Mouse (Mus musculus) liver, embryonic 13.5 days (tissue): ENCODE results near the gene Clcnkb. TPM values are rescaled to one million over a fixed set of nuclear protein-coding genes. Genes with fewer than 3 reads are reported as not detected.

Experiments used
- ATAC-seq: fragments of 200-750 bp; cut with Nextera tagmentation; 2 replicates; pipeline ENCODE4 v1.8.0; 2017; ENCODE audit warnings: low read depth, mild to moderate bottlenecking, moderate number of reproducible peaks, moderate library complexity
- DNase-seq: peaks from one replicate; pipeline ENCODE4 v3.0.0; 2022
- H3K27ac ChIP-seq: fragments of 300-500 bp; sonication (generic); 2 replicates; pipeline ENCODE4 v1.5.1; 2015; ENCODE audit warnings: moderate library complexity, mild to moderate bottlenecking, inconsistent platforms
- H3K27me3 ChIP-seq: fragments of 300-500 bp; sonication (generic); 2 replicates; pipeline ENCODE4 v1.6.1; 2015; ENCODE audit warnings: mild to moderate bottlenecking, inconsistent platforms
- H3K36me3 ChIP-seq: fragments of 300-500 bp; sonication (generic); 2 replicates; pipeline ENCODE4 v1.6.1; 2015; ENCODE audit warnings: mild to moderate bottlenecking, inconsistent platforms
- H3K4me1 ChIP-seq: fragments of 300-500 bp; sonication (generic); replicated peaks from 2 replicates; pipeline ENCODE4 v1.6.1; 2015; ENCODE audit warnings: inconsistent platforms
- H3K4me2 ChIP-seq: fragments of 300-500 bp; sonication (generic); 2 replicates; pipeline ENCODE4 v1.6.1; 2015; ENCODE audit warnings: inconsistent platforms, mild to moderate bottlenecking, moderate library complexity
- H3K4me3 ChIP-seq: fragments of 300-500 bp; sonication (generic); replicated peaks from 2 replicates; pipeline ENCODE4 v1.5.1; 2015; ENCODE audit warnings: mild to moderate bottlenecking, inconsistent platforms
- H3K9ac ChIP-seq: fragments of 300-500 bp; sonication (generic); 2 replicates; pipeline ENCODE4 v1.6.1; 2015; ENCODE audit warnings: mild to moderate bottlenecking, inconsistent platforms
- H3K9me3 ChIP-seq: fragments of 300-500 bp; sonication (generic); replicated peaks from 2 replicates; pipeline ENCODE4 v1.6.1; 2016; ENCODE audit warnings: inconsistent platforms
- WGBS: fragments of 180-500 bp; shearing (Covaris S2); methylation state at CpG from one replicate; pipeline ENCODE4 v1.1.7; 2015; ENCODE audit not compliant: insufficient replicate concordance; 5-methylcytosine and 5-hydroxymethylcytosine counted together
- polyA plus RNA-seq: library from polyadenylated mRNA; unstranded; fragments of >200 nt; fragmentation: Nextera tagmentation; extraction: Ambion mirVana; gene quantifications from 2 replicates; pipeline ENCODE4 v1.2.1, GENCODE M21; 2015

The Clcnkb gene
- polyA plus RNA-seq, 1 experiment from 2014 or later, result not detected

DNA sequence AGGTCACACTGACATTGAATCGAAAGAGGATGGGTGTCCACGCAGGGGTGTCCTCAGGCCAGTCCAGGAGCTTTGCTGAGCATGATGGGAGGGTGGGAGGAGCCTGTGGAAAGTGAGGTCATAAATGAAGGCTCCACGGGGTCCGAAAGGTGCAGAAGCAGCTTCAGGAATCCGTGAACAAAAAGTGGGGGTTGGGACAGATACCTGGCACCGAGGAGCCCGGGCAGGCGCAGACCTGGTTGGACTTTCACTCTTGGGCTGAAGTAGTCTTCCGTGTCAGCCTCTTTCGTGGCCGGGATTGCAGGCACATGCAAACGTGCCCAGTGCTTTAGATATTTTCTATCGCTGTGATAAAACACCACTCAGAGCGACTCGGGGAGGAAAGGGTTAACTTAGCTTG lies 15.6 kb downstream of the Clcnkb start:
- no peak overlapping the region for H3K9ac ChIP-seq
- no peak for ATAC-seq
- H3K4me2 ChIP-seq, result no peak overlapping the region
- DNase-seq, result no peak
- no peaks in the 10 kb centered on the region for H3K9me3 ChIP-seq
- peaks cover 21% of the 10 kb centered on the region for H3K27me3 ChIP-seq
- no peaks in the 10 kb centered on the region for H3K36me3 ChIP-seq
- H3K4me3 ChIP-seq, result no peak overlapping the region
- H3K4me1 ChIP-seq, result no peaks in the 10 kb centered on the region
- no peak overlapping the region for H3K27ac ChIP-seq
- WGBS, result 70% methylated on average over 15 of the region's 15 CpGs

DNA sequence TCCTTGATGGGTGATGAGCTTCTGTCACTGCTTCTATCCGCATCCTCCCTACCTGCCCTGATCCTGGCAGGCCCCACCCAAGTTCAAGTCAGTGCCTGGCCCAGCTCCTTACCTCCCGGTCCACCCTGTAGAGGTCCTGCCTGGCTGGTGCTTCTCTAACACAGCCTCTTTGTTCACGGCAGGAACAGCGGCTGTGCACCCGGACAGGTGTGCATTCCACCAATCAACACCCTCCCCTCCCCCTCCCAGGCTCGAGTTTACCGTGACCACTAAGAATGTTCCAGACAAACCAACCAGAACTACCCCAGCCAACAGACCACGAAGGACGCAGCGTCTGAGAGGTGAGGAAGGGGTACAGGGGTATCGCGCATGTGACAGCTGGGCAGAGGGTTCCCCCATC lies 17.3 kb downstream of the Clcnkb start, which contains the start of gene Clcnka:
Gene Clcnka, minus strand, starts transcription at position 180 of the 400 bp plus-strand sequence.
- Histone ChIP-seq H3K4me3 (no peak within 1 kb of the TSS), H3K9ac (no peak within 1 kb of the TSS), H3K9me3 (no peaks in the 10 kb centered on the region), H3K4me1 (no peaks in the 10 kb centered on the region), H3K27ac (no peak within 1 kb of the TSS), H3K4me2 (no peak within 1 kb of the TSS), H3K36me3 (no peaks in the 10 kb centered on the region), H3K27me3 (peaks cover 23% of the 10 kb centered on the region)
- ATAC-seq (no peak), DNase-seq (no peak)
- 56% methylated on average over 12 of the region's 12 CpGs for WGBS

DNA sequence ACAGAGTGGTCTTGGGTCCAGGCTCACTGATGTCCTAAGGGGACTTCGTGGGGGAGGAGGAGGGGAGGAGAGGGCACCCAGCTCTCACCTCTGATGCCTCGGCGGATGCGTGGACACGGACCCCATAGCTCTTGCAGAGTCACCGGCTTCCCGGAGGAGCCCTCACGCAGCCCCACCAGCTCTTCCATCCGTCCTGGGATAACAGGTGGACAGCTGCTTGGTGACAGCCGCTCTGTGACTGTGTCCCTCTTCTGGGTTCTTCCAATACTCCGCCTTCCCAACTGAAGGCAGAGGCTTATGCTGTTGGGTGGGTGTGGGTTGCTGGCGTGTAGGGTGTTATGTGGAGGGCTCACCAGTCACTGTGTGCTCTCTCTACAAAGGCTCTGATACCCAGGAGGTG lies 18.0 kb downstream of the Clcnkb start:
- Histone ChIP-seq H3K36me3 (no peaks in the 10 kb centered on the region), H3K9me3 (no peaks in the 10 kb centered on the region), H3K9ac (no peak overlapping the region), H3K4me1 (no peaks in the 10 kb centered on the region), H3K27me3 (peaks cover 23% of the 10 kb centered on the region), H3K27ac (no peak overlapping the region), H3K4me3 (no peak overlapping the region), H3K4me2 (no peak overlapping the region)
- ATAC-seq, result no peak
- no peak for DNase-seq
- 61% methylated on average over 12 of the region's 12 CpGs for WGBS

DNA sequence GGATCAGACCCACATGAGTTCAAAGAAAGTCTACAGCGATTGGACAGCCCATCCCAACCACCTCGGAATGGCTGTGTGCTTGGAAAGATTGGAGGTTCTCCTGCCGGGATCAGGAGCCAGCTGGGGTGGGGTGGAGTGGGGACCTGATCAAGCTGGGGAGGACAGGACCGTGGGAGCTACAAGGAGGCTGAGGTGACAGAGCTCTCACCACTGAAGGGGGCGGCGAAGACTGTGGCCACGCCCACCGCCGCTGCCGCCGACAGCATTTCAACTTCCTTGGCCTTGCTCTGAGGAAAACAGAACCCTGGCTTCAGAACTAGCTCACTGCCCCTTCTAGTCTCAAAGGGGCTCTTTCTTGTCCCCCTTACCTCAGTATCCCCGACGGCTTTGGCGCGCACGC lies 21.1 kb downstream of the Clcnkb start:
- H3K4me1 ChIP-seq, result no peaks in the 10 kb centered on the region
- H3K36me3 ChIP-seq, result no peaks in the 10 kb centered on the region
- no peaks in the 10 kb centered on the region for H3K9me3 ChIP-seq
- H3K9ac ChIP-seq, result no peak overlapping the region
- ATAC-seq (no peak), DNase-seq (no peak)
- peaks cover 25% of the 10 kb centered on the region for H3K27me3 ChIP-seq
- no peak overlapping the region for H3K4me3 ChIP-seq
- no peak overlapping the region for H3K4me2 ChIP-seq
- H3K27ac ChIP-seq, result no peak overlapping the region
- 15% methylated on average over 16 of the region's 16 CpGs for WGBS

DNA sequence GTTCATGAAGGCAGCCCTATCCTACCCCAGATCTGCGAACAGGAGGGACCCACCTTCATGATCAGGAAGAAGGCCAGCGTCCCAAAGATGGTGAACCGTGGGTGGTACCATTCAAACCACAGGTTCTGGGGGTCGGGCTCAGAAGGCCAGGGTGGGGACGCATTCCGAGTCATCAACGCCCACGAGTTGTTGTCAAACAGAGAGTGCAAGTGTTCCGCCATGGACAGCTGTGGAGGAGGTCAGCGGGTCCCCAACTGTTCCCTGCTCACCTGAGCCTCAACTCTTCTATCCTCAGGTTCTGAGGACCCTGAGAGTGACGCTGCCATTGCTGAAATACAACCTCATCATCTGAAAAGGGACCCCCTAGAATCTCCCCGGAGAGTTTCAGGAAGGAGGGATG lies 24.5 kb downstream of the Clcnkb start:
- WGBS, result 55% methylated on average over 12 of the region's 12 CpGs
- no peak overlapping the region for H3K27ac ChIP-seq

DNA sequence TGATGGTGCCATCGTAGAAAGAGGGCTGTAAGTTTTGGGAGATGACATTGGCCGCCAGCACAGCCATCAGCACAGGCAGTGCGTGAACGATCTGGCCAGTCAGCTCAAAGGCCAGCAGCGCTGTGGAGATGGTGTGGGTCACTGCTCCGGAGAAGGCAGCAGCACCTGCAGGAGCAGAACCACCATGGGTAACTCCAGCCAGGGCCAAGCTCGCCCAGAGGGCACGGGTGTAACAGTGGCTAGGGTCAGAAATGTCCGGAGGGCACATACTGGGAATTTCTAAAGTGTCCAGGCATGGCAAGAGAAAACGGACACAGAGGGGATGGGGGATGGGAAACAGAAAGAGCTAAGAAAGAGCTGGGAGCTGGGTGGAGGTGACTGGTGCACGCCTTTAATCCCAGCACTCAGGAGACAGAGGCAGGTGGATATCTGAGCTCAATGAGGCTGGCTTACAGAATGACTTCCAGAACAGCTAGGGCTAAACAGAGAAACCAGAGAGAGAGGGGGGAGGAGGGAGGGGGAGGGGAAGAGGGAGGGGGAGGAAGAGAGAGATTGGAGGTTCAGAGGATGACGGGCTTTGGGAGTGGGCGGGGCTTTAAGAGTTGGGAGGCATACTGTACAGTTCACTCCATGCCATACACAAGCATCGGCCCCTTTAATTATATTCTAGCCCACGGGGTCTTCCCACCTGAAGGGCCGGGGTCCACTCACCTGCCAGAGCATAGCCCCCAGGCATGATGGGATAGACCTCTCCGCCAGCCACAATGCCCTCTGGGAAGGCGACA lies 26.3 kb downstream of the Clcnkb start:
- H3K4me3 ChIP-seq, result no peak overlapping the region
- H3K9ac ChIP-seq, result no peak overlapping the region
- no peaks in the 10 kb centered on the region for H3K36me3 ChIP-seq
- no peak for ATAC-seq
- DNase-seq, result no peak
- no peak overlapping the region for H3K4me2 ChIP-seq
- WGBS, result 53% methylated on average over 18 of the region's 18 CpGs
- no peaks in the 10 kb centered on the region for H3K4me1 ChIP-seq
- no peak overlapping the region for H3K27ac ChIP-seq
- H3K27me3 ChIP-seq, result peaks cover 7% of the 10 kb centered on the region
- H3K9me3 ChIP-seq, result no peaks in the 10 kb centered on the region

More for the DNA sequence above, 24.5 kb downstream of the Clcnkb start:
- ATAC-seq (no peak), DNase-seq (no peak)
- no peaks in the 10 kb centered on the region for H3K36me3 ChIP-seq
- H3K4me1 ChIP-seq, result no peaks in the 10 kb centered on the region
- peaks cover 10% of the 10 kb centered on the region; the same call in 1 of the 2 replicates for H3K27me3 ChIP-seq
- H3K4me3 ChIP-seq, result no peak overlapping the region
- no peaks in the 10 kb centered on the region for H3K9me3 ChIP-seq
- no peak overlapping the region for H3K9ac ChIP-seq
- H3K4me2 ChIP-seq, result no peak overlapping the region

DNA sequence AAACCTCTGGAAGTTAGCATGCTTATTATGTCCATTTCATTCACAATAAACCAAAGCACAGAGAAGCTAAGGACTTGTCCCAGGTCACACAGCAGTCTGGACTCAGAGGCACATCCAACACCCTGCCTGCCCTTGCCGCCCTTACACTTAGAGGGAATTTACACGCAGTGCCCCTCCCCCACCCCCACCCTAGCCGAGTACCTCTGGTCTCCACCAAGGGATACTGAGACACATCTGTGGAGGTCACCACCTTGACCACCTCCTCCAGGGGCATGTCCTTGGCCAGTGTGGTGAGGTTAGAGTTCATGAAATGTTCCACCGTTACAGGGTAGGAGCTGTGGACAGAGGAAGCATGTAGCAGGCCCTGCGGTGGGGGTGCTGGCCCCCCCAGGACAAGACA lies 27.9 kb downstream of the Clcnkb start:
- H3K4me3 ChIP-seq, result no peak overlapping the region
- no peak overlapping the region for H3K4me2 ChIP-seq
- H3K27me3 ChIP-seq, result peaks cover 22% of the 10 kb centered on the region
- H3K36me3 ChIP-seq, result no peaks in the 10 kb centered on the region
- ATAC-seq, result no peak
- H3K4me1 ChIP-seq, result no peaks in the 10 kb centered on the region
- H3K9me3 ChIP-seq, result no peaks in the 10 kb centered on the region
- no peak overlapping the region for H3K9ac ChIP-seq
- no peak for DNase-seq
- H3K27ac ChIP-seq, result no peak overlapping the region
- 49% methylated on average over 5 of the region's 5 CpGs for WGBS

DNA sequence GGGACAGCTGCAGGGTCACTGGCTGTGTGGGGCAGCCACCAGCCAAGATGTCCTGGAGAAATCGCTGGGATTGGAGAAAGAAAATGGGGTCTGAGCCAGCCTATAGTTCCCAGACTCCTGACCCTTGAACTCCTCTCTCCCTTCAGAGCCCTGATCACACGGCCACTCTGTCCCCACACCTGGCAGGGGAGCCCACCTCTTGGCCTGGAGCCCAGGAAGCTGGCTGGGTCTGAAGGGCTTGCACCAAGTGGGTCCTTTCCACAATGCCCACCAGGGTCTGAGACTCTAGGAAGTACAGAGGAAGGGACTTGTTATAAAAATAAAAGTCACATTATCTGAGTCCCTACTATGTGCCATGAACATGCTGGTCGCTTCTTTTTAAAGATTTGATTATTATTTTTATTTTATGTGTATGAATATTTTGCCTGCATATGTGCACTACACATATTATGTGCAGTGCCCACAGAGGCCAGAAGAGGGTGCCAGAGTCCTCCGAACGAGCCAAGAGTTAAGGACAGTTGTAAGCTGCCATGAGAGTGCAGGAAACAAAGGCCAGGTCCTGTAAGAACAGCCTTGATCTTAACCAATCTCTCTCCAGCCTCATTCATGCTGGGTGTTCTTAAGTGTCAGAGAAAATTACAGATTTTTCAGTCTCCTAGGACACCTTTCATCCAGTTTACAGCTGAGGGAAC lies 28.6 kb downstream of the Clcnkb start:
- Histone ChIP-seq H3K9ac (no peak overlapping the region), H3K4me3 (no peak overlapping the region), H3K4me1 (no peaks in the 10 kb centered on the region; the same call in 1 of the 2 replicates), H3K4me2 (no peak overlapping the region), H3K27me3 (peaks cover 26% of the 10 kb centered on the region), H3K27ac (no peak overlapping the region), H3K36me3 (no peaks in the 10 kb centered on the region), H3K9me3 (no peaks in the 10 kb centered on the region)
- ATAC-seq (no peak), DNase-seq (peak; percentile 50)
- 11% methylated on average over 5 of the region's 5 CpGs for WGBS

DNA sequence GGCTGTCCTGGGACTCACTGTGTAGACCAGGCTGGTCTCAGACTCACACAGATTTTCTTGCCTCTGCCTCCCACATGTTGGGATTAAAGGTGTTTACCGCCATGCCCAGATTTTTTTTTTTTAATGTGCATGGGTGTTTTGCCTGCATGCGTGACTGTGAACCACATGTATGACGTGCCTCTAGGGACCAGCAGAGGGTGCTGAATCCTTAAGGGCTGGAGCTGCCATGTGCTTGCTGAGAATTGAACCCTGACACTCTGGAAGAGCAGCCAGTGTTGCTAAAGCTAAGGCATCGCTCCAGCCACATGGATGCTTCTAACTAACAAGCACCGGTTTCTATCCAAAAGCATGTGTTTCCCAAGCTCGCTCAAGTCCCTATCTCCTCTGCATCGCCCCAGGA lies 29.7 kb downstream of the Clcnkb start:
- H3K9me3 ChIP-seq, result no peaks in the 10 kb centered on the region
- no peak overlapping the region for H3K4me3 ChIP-seq
- WGBS, result 50% methylated on average over 7 of the region's 7 CpGs
- H3K4me1 ChIP-seq, result no peaks in the 10 kb centered on the region; the same call in 1 of the 2 replicates
- H3K9ac ChIP-seq, result no peak overlapping the region
- DNase-seq, result no peak
- no peak for ATAC-seq
- no peak overlapping the region for H3K4me2 ChIP-seq
- peaks cover 37% of the 10 kb centered on the region for H3K27me3 ChIP-seq
- H3K36me3 ChIP-seq, result no peaks in the 10 kb centered on the region
- no peak overlapping the region for H3K27ac ChIP-seq

DNA sequence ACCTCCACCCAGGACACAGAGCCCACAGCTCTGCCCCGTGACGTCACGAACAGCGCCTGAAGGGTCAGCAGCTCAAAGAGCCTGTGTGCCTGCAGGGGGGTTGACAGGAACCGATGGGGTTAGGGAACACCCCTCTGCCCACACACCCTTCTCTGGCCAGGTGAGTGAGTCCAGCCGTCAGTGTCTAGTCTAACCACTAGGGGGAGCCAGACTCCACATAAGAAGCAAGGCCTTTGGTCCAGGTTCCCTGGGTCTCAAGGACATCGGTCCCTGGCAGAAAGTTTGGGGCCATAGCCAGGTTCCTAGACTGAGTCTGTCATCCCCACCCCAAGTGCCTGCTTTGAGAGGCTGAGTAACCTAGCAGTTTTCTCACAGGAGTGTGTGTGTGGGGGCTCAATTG lies 30.5 kb downstream of the Clcnkb start:
- WGBS, result 4% methylated on average over 7 of the region's 7 CpGs
- ATAC-seq, result no peak
- no peaks in the 10 kb centered on the region for H3K36me3 ChIP-seq
- H3K4me3 ChIP-seq, result no peak overlapping the region
- no peak overlapping the region for H3K27ac ChIP-seq
- H3K9me3 ChIP-seq, result no peaks in the 10 kb centered on the region
- H3K27me3 ChIP-seq, result peaks cover 46% of the 10 kb centered on the region
- DNase-seq, result peak; percentile 37
- H3K4me1 ChIP-seq, result no peaks in the 10 kb centered on the region; the same call in 1 of the 2 replicates
- H3K4me2 ChIP-seq, result no peak overlapping the region
- no peak overlapping the region for H3K9ac ChIP-seq

DNA sequence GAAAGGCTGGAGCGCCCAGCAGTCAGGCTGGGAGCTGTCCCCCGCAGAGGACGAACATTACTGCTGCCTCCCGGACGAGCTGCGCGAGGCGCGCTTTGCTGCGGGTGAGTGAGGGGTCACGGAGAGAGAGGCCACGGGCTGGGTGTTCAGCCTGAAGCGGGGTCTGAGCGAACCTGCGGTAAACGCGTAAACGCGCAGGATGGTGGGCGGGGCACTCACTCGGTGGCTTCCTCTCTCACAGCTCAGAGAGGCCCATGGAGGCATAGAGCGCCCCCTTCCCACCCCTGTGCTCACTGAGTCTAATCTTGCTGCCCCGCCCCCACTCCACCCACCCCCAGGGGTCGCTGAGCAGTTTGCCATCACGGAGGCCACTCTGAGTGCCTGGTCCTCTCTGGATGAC lies 33.4 kb downstream of the Clcnkb start:
- Histone ChIP-seq H3K4me3 (peak overlapping the region; percentile 30), H3K36me3 (no peaks in the 10 kb centered on the region), H3K27ac (no peak overlapping the region), H3K4me1 (no peaks in the 10 kb centered on the region; the same call in 1 of the 2 replicates), H3K4me2 (peak overlapping the region; percentile 49), H3K27me3 (peaks cover 55% of the 10 kb centered on the region), H3K9ac (no peak overlapping the region), H3K9me3 (no peaks in the 10 kb centered on the region)
- DNase-seq (no peak), ATAC-seq (no peak)
- WGBS, result under 1% methylated on average over 25 of the region's 25 CpGs
